Mouse (Mus musculus) CH12.LX (cell line): ENCODE measurements around the gene Ankrd35. TPM values are rescaled to one million over a fixed set of nuclear protein-coding genes. Genes with fewer than 3 reads are reported as not detected.

Source experiments
- DNase-seq: peaks from one replicate; pipeline ENCODE4 v3.0.0-alpha.2; 2013; ENCODE audit errors: extremely low read depth
- H3K27ac ChIP-seq: 2 replicates; pipeline ENCODE4 v1.5.1; 2012; ENCODE audit warnings: low read depth, mild to moderate bottlenecking, control low read depth, moderate library complexity; ENCODE audit not compliant: insufficient read depth
- H3K27me3 ChIP-seq: replicated peaks from 2 replicates; pipeline ENCODE3; 2012; ENCODE audit warnings: inconsistent platforms
- H3K36me3 ChIP-seq, 2 experiments: replicated peaks in 1 of 2; 2 replicates each; pipeline versions ENCODE3 to v1.6.1; 2012; ENCODE audit warnings: inconsistent platforms in 1 of 2, low read length in 1 of 2, mild to moderate bottlenecking in 1 of 2, mixed read lengths in 1 of 2, moderate library complexity in 1 of 2; ENCODE audit not compliant: control insufficient read depth in 1 of 2, insufficient read depth in 1 of 2
- H3K4me1 ChIP-seq, 2 experiments: 2 replicates each; pipeline ENCODE4 v1.6.1; 2012; ENCODE audit warnings: inconsistent platforms in 1 of 2, moderate library complexity in 1 of 2; ENCODE audit not compliant: insufficient read depth in 2 of 2, control insufficient read depth in 1 of 2
- H3K4me2 ChIP-seq: 2 replicates; pipeline ENCODE4 v1.6.1; 2012; ENCODE audit warnings: low read depth, mild to moderate bottlenecking, control low read depth; ENCODE audit not compliant: poor library complexity, insufficient read depth, severe bottlenecking
- H3K4me3 ChIP-seq, 3 experiments: fragments of 150-350 bp in 1 of 3; sonication (generic) in 1 of 3; replicated peaks in 1 of 3; 2 replicates each; pipeline versions ENCODE3 to v1.5.1; 2011 to 2012; ENCODE audit warnings: low read depth in 2 of 3, low read length in 2 of 3, mild to moderate bottlenecking in 2 of 3, moderate library complexity in 2 of 3, control low read depth in 1 of 3, improper control_type of control experiment in 1 of 3, inconsistent platforms in 1 of 3, mixed read lengths in 1 of 3; ENCODE audit not compliant: poor library complexity in 1 of 3
- H3K79me2 ChIP-seq: replicated peaks from 2 replicates; pipeline ENCODE4 v1.6.1; 2012; ENCODE audit warnings: mild to moderate bottlenecking, moderate library complexity; ENCODE audit not compliant: control insufficient read depth, poor library complexity, insufficient read depth, severe bottlenecking; ENCODE audit errors: extremely low read depth
- H3K9ac ChIP-seq: 2 replicates; pipeline ENCODE4 v1.6.1; 2012; ENCODE audit warnings: low read depth, mild to moderate bottlenecking, control low read depth, moderate library complexity; ENCODE audit not compliant: insufficient read depth
- H3K9me3 ChIP-seq: replicated peaks from 2 replicates; pipeline ENCODE3; 2012; ENCODE audit warnings: low read length, inconsistent platforms, mixed read lengths
- BHLHE40 ChIP-seq: IDR thresholded peaks from 2 replicates; pipeline ENCODE4 v1.6.1; 2011; ENCODE audit warnings: mild to moderate bottlenecking, low read depth, low read length, improper control_type of control experiment
- E2F4 ChIP-seq: IDR thresholded peaks from 2 replicates; pipeline ENCODE4 v1.6.1; 2011; ENCODE audit warnings: low read depth, low read length, improper control_type of control experiment; ENCODE audit not compliant: insufficient replicate concordance
- ETS1 ChIP-seq: conservative IDR thresholded peaks from 2 replicates; pipeline ENCODE4 v1.6.1; 2012; ENCODE audit warnings: low read depth, mild to moderate bottlenecking, inconsistent platforms, low read length, improper control_type of control experiment, moderate library complexity
- GABPA ChIP-seq: IDR thresholded peaks from 2 replicates; pipeline ENCODE4 v1.6.1; 2012; ENCODE audit warnings: low read depth, low read length, improper control_type of control experiment, inconsistent platforms; ENCODE audit not compliant: insufficient replicate concordance
- HCFC1 ChIP-seq: IDR thresholded peaks from 2 replicates; pipeline ENCODE4 v1.6.1; 2012; ENCODE audit warnings: low read depth, mild to moderate bottlenecking, inconsistent platforms, low read length, improper control_type of control experiment
- JUND ChIP-seq: conservative IDR thresholded peaks from 2 replicates; pipeline ENCODE4 v1.6.1; 2011; ENCODE audit warnings: low read depth, low read length, improper control_type of control experiment
- KAT2A ChIP-seq: IDR thresholded peaks from 2 replicates; pipeline ENCODE4 v1.6.1; 2012; ENCODE audit warnings: low read length, improper control_type of control experiment, inconsistent platforms; ENCODE audit not compliant: insufficient replicate concordance
- MAX ChIP-seq: IDR thresholded peaks from 2 replicates; pipeline ENCODE4 v1.6.1; 2011; ENCODE audit warnings: low read length, improper control_type of control experiment
- MEF2A ChIP-seq: IDR thresholded peaks from 2 replicates; pipeline ENCODE4 v1.6.1; 2014; ENCODE audit warnings: low read depth, mild to moderate bottlenecking, inconsistent platforms, low read length, improper control_type of control experiment, borderline replicate concordance
- MXI1 ChIP-seq: IDR thresholded peaks from 2 replicates; pipeline ENCODE4 v1.6.1; 2011; ENCODE audit warnings: mild to moderate bottlenecking, low read depth, low read length, improper control_type of control experiment
- MYC ChIP-seq: IDR thresholded peaks from 2 replicates; pipeline ENCODE4 v1.6.1; 2011; ENCODE audit warnings: low read depth, mild to moderate bottlenecking, improper control_type of control experiment, low read length
- NELFE ChIP-seq: IDR thresholded peaks from 2 replicates; pipeline ENCODE4 v1.6.1; 2011; ENCODE audit warnings: low read depth, low read length, improper control_type of control experiment
- PAX5 ChIP-seq: IDR thresholded peaks from 2 replicates; pipeline ENCODE4 v1.6.1; 2012; ENCODE audit warnings: low read length, inconsistent platforms, mixed read lengths
- SIN3A ChIP-seq: IDR thresholded peaks from 2 replicates; pipeline ENCODE4 v1.6.1; 2012; ENCODE audit warnings: low read length, improper control_type of control experiment, inconsistent platforms
- UBTF ChIP-seq: IDR thresholded peaks from 2 replicates; pipeline ENCODE4 v1.6.1; 2012; ENCODE audit warnings: low read depth, mild to moderate bottlenecking, inconsistent platforms, low read length, improper control_type of control experiment, moderate library complexity
- ZKSCAN1 ChIP-seq: IDR thresholded peaks from 2 replicates; pipeline ENCODE4 v1.6.1; 2012; ENCODE audit warnings: low read depth, inconsistent platforms, low read length, improper control_type of control experiment, borderline replicate concordance
- dilution Hi-C: fragments of 300-500 bp; cut with MboI; formaldehyde crosslinking; loops from 2 replicates; pipeline ENCODE4 v1.14.3; 2020; ENCODE audit warnings: low sequenced_read_pairs; ENCODE audit not compliant: extremely low pct_unique_long_range_greater_than_20kb, extremely low pct_ligation_motif_present
- in situ Hi-C: fragments of 300-500 bp; cut with MboI; formaldehyde crosslinking; loops from 3 replicates; pipeline ENCODE4 v1.14.3; 2019; ENCODE audit warnings: low sequenced_read_pairs, low pct_ligation_motif_present, low pct_unique_long_range_greater_than_20kb, mixed read lengths
- polyA plus RNA-seq: library from polyadenylated mRNA; unstranded; fragments of >175 nt; gene quantifications from 2 replicates; pipeline ENCODE4 v1.2.1, GENCODE M21; 2012; ENCODE audit warnings: low read depth; ENCODE audit not compliant: insufficient read length
- total RNA-seq, 2 experiments: library from RNA; depleted of rRNA; stranded (reverse); fragments of 300-350 nt in 1 of 2; fragments of >200 nt in 1 of 2; gene quantifications; 2 replicates each; pipeline ENCODE4 v1.2.3; 2012 to 2014

The Ankrd35 gene
- total and polyA plus RNA-seq, 3 experiments: 0.78 to 11.2 (median 1.9) TPM

DNA sequence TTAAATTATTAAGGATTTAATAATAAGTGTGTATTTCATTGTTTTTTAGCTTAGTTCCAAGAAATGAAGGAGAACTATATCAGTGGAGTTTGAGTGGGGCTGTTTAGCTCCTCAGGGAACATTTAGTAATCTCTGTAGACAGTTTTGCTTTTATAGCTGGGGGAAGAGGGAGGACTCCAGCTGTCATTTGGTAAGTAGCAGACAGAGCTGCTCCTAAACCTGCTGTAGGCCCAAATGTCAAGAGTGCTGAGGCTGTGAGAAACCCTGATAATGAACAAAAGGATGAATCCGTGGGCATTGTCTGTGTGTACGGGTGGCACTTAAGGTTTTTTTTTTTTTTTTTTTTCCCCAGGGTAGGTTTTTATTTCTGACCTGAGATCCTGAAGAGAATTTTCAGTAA lies 65.3 kb downstream of the Ankrd35 start:
- H3K79me2 ChIP-seq: peaks cover 31% of the 10 kb centered on the region
- no peak overlapping the region for H3K4me3 ChIP-seq
- in situ Hi-C loops (no loop called here), dilution Hi-C loops (no loop called here)
- H3K4me1 ChIP-seq: peaks cover 6 to 57% of the 10 kb centered on the region in 2 experiments; a peak in 3 of 4 replicates
- no peak overlapping the region for H3K9ac ChIP-seq
- no peaks in the 10 kb centered on the region for H3K9me3 ChIP-seq
- TF ChIP-seq SIN3A: no peak
- no peak overlapping the region for H3K27ac ChIP-seq
- DNase-seq: no peak
- H3K27me3 ChIP-seq: no peaks in the 10 kb centered on the region
- H3K36me3 ChIP-seq: peaks cover 0 to 23% of the 10 kb centered on the region in 2 experiments
- no peak overlapping the region for H3K4me2 ChIP-seq

DNA sequence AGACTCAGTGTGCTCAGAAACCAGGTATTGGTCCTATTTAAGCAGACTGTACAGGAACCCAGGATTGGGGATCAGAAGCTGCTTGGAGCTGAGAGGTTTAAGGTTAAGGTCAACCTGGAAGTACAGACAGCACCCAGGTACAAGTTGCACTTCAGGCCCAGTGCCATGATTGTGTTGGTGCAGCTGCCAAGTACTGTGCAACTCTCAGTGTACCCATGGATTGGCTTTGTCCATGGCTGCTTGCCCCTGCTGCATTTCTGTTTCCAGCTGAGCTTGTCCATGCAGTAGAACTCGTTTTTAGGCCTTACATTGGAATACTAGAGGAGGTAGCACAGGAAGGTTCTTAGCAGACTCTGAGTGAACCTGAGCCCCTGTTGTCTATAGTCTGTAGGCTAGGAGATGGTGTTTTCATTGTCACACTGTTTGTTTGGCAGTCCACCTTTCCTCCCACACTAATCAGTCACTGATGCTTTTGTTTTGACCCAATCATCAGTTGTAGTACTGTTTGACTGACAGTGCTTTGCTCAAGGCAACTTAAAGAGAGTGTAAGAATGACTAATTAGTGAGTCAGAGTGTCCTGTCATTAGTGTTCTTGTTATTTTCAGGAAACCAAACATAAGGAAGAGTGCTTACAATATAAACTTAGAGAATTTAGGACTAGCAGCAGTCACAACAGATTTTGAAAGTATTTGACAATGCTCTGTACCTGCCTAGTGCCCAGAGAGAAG lies 67.2 kb downstream of the Ankrd35 start:
- Histone ChIP-seq H3K4me3 (no peak overlapping the region), H3K4me1 (peaks cover 3 to 38% of the 10 kb centered on the region in 2 experiments; a peak in 3 of 4 replicates), H3K9ac (no peak overlapping the region), H3K79me2 (peaks cover 13% of the 10 kb centered on the region; the same call in 1 of the 2 replicates), H3K27me3 (no peaks in the 10 kb centered on the region), H3K9me3 (no peaks in the 10 kb centered on the region), H3K27ac (no peak overlapping the region), H3K36me3 (peaks cover 0 to 20% of the 10 kb centered on the region in 2 experiments), H3K4me2 (no peak overlapping the region)
- in situ Hi-C loops: no loop called here
- dilution Hi-C loops: no loop called here
- TF ChIP-seq ETS1 (no peak), JUND (no peak), E2F4 (no peak), MXI1 (no peak), HCFC1 (no peak), UBTF (no peak), GABPA (no peak), SIN3A (no peak), MAX (no peak), MYC (no peak), NELFE (no peak), BHLHE40 (no peak), PAX5 (no peak), MEF2A (no peak), ZKSCAN1 (no peak), KAT2A (no peak)
- DNase-seq: no peak
